Mouse (Mus musculus) Patski (cell line): Measurements from ENCODE around the gene Fut4. TPM values are rescaled to one million over a fixed set of nuclear protein-coding genes. Genes with fewer than 3 reads are reported as not detected.
A peak's percentile ranks its signal among the peaks of the same experiment; 100 is the strongest.
"Not testable (repeated sequence)": the region's sequence is repeated elsewhere in the genome, so short reads cannot be mapped to it uniquely, and the experiment has no call there.

Experiments used
- ATAC-seq: fragments of 100-300 bp; one replicate; pipeline ENCODE4 v1.8.0; 2021
- CTCF ChIA-PET: fragments of 350-600 bp; sonication (Branson Sonifier 250); formaldehyde crosslinking; loops from one replicate; lab custom pipeline; 2022; ENCODE audit warnings: inconsistent platforms; lab: Charles Lee
- POLR2A ChIA-PET: fragments of 350-600 bp; sonication (Branson Sonifier 250); formaldehyde crosslinking; loops from one replicate; lab custom pipeline; 2022; ENCODE audit warnings: antibody characterized with exemption, inconsistent platforms; lab: Charles Lee
- DNase-seq: peaks from one replicate; pipeline ENCODE4 v3.0.0-alpha.2; 2011; ENCODE audit warnings: low read depth, low spot score
- H3K27me3 ChIP-seq: fragments of 371-371 bp; one replicate; pipeline ENCODE4 v1.5.1; 2021
- CTCF ChIP-seq: fragments of 100-300 bp; IDR thresholded peaks from one replicate; pipeline ENCODE4 v1.5.1; 2021
- in situ Hi-C: fragments of 300-500 bp; cut with MboI; formaldehyde crosslinking; loops from 3 replicates; pipeline ENCODE4 v1.11.1; 2018; ENCODE audit warnings: low pct_unique_long_range_greater_than_20kb, mixed read lengths
- polyA plus RNA-seq: library from polyadenylated mRNA; unstranded; gene quantifications from one replicate; pipeline ENCODE4 v1.2.3, GENCODE M21; 2021

Gene Fut4
- polyA plus RNA-seq, 1 experiment from 2014 or later = 0.03 TPM

GRCm38 (mm10) chr9:14726005-14726404, 26.2 kb downstream of the Fut4 start:
- H3K27me3 ChIP-seq = no peaks in the 10 kb centered on the region
- TF ChIP-seq CTCF = no peak
- ChIA-PET POLR2A (no interaction called here), CTCF (interaction anchor here (1.7 kb wide), 1 partner anchor 39 kb away, joined by 4 read pairs; no protein-coding TSS in a partner anchor)
- ATAC-seq (peak; percentile 96), DNase-seq (peak; percentile 25)
- in situ Hi-C loops = no loop called here

DNA sequence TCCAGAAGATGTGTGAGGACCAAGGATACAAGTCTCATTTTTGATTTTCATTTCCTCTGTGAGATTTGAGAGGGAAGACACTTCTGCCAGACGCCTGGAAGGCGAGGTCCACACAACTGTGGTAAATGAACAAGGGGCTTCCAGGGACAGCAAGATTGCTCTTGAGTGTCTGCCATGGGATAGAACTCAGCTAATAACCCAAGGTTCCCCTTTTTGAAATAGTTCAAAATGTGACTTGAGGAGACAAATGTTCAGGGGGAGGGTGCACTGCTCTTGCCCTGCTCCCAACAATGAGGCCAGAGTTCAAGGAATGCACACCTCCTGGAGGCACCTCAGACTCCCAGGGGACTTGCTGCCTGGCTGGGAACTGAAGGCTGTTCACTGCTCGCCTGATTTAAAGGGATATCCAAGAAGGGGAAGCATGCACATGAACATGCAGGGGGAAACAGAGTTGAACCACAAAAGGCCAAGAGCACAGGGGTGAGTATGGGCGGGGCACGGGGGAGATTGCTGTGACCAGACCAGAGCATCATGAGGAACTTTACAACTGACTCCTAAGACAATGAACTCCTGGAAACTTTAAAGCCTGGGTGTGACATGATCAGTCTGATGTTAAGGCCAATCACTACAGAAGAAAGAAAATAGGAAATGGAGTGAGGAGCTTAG, 27.3 kb downstream of the Fut4 start:
- in situ Hi-C loops = no loop called here
- no peak for TF ChIP-seq CTCF
- ATAC-seq (no peak), DNase-seq (no peak)
- ChIA-PET POLR2A (no interaction called here), CTCF (interaction anchor here (1.4 to 1.7 kb wide), 2 partner anchors 14 to 40 kb away, joined by 4 read pairs; no protein-coding TSS in a partner anchor)
- no peaks in the 10 kb centered on the region for H3K27me3 ChIP-seq

DNA sequence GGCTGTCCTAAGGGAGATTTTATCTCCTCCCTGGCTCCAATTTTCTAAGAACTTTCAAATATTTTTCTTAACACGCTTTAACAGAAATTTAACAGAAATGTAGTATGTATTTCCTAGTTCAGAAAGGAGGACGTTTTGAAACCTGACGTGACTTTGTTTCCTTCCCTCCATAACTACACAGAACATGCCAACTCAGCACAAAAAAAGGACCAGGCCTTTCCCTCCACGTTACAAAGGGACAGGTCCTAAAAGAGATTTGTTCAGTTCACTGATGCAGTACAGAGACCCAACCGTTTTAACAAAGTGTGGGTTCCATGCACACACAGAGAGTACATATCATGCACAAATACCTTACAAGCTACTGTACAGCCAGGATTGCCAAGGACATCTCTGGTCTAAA, 30.6 kb downstream of the Fut4 start:
- no peak for DNase-seq
- CTCF ChIA-PET = no interaction called here
- POLR2A ChIA-PET = no interaction called here
- in situ Hi-C loops = no loop called here
- H3K27me3 ChIP-seq = peaks cover 3% of the 10 kb centered on the region
- no peak for ATAC-seq
- no peak for TF ChIP-seq CTCF

DNA sequence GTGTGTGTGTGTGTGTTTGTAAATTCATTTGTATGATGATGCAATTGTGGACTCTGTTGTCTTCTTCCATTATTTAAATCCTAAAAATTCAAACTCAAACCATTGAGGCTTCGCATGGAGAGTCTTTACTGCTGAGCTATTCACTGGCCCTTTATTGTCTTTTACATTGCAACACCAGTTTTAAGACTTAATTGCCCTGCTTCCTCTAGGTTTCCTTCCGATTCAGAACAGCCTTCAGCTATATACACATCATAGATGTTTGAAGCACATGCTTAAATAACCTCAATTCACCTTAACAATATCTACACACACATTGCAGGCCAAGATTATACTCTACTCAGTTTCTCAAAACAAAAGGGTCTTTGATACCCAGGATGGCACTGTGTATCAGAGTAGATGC, 31.8 kb downstream of the Fut4 start:
- in situ Hi-C loops = no loop called here
- no peak for DNase-seq
- CTCF ChIA-PET = no interaction called here
- no peak for ATAC-seq
- TF ChIP-seq CTCF = no peak
- H3K27me3 ChIP-seq = peaks cover 3% of the 10 kb centered on the region
- POLR2A ChIA-PET = interaction anchor here (0.6 kb wide), 1 partner anchor 266 kb away, joined by 3 read pairs; no protein-coding TSS in a partner anchor

- ChIA-PET POLR2A (no interaction called here), CTCF (interaction anchor here (1.0 to 2.2 kb wide), 2 partner anchors 18 to 20 kb away, joined by 3 to 5 read pairs; no protein-coding TSS in a partner anchor)
- in situ Hi-C loops = no loop called here
- ATAC-seq (no peak), DNase-seq (no peak)
- TF ChIP-seq CTCF = no peak
- H3K27me3 ChIP-seq = peaks cover 3% of the 10 kb centered on the region
These were observed 33.9 kb downstream of the Fut4 start for GRCm38 (mm10) chr9:14718332-14718691.

DNA sequence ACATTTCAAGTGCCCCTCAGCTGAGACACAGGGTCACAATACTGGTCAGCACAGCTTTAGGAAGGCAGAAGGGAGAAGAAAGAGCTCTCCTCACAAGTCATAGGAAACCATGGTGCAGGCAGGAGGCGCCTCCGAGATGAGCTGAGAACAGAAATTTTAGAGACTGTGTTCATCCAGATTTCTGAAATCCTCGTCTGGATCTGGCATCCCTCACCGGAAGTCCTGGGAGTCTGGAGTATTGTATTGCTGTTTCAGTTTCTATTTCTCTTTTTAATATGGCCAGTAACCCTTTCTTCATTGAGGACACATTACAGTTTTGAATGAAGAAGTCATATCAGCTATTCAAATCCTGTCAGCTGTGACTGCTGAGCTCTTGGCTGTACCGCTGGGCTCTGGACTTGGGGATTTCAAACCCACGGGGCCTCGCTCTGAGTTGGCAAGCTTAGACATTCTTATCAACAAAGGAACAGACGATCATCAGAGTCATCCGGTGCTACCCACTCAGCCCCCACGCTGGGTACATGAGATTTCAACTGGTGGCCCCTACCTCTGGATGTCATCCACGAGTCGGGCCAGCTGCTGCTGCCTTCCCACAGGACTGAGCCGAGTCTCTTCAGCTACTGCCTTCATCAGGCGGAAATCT, 34.4 kb downstream of the Fut4 start:
- no peak for TF ChIP-seq CTCF
- ChIA-PET POLR2A (no interaction called here), CTCF (interaction anchor here (1.0 to 2.2 kb wide), 2 partner anchors 18 to 19 kb away, joined by 3 to 5 read pairs; no protein-coding TSS in a partner anchor)
- in situ Hi-C loops = no loop called here
- ATAC-seq (no peak), DNase-seq (no peak)
- H3K27me3 ChIP-seq = peaks cover 3% of the 10 kb centered on the region

- in situ Hi-C loops = no loop called here
- POLR2A ChIA-PET = no interaction called here
- DNase-seq = no peak
- ATAC-seq = no peak
- CTCF ChIA-PET = no interaction called here
- H3K27me3 ChIP-seq = peaks cover 3% of the 10 kb centered on the region
- no peak for TF ChIP-seq CTCF
These were observed 36.9 kb downstream of the Fut4 start for GRCm38 (mm10) chr9:14715258-14715657.

GRCm38 (mm10) chr9:14710910-14711309, 41.3 kb downstream of the Fut4 start:
- POLR2A ChIA-PET = no interaction called here
- ATAC-seq (no peak), DNase-seq (no peak)
- TF ChIP-seq CTCF = no peak
- in situ Hi-C loops = no loop called here
- H3K27me3 ChIP-seq = peaks cover 3% of the 10 kb centered on the region
- CTCF ChIA-PET = interaction anchor here (1.0 to 1.6 kb wide), 2 partner anchors 11 to 13 kb away, joined by 4 read pairs; no protein-coding TSS in a partner anchor

DNA sequence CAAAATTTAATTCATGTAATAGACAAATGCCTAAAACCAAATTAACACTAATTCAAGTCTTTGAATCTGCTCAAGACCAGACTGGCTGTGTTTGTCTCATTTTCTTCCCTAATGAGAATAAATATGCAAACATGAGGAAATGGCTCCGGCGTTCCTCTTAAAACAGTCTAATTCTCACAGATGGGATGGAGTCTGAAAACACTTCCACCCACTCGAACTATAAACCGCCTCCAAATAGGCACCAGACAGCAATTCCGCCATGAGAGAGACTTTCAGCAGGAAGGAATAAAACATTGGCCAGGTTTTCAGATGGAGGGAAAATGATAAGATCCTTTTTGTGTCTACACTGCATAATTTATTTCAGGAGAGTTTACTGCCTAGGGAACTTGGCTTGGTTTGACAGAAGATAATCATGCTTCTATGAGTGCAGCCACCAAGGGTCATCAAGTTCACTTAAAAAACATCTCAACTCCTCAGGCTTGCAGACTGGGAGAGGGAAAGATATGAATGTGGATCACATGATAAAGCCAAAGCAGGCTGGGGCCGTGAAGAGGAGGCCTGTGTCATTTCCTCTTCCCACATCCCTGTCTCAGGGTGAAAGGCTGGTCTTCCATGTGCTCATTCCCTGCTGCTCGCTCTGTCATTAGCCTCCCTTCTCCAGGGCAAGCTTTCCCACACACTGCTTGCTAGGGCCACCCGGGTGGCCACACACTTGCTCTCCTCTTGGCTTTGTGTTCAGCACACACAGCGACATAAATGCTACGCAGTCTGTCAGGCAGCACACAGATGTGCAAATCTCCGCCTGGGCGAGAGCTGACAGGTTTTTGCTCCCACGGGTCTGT, 46.7 kb downstream of the Fut4 start:
- ChIA-PET CTCF (no interaction called here), POLR2A (no interaction called here)
- DNase-seq (no peak), ATAC-seq (no peak)
- H3K27me3 ChIP-seq = peaks cover 3% of the 10 kb centered on the region
- in situ Hi-C loops = loop anchor here (10.0 kb wide), 1 partner anchor 821 kb away; no protein-coding TSS in a partner anchor
- TF ChIP-seq CTCF = no peak

DNA sequence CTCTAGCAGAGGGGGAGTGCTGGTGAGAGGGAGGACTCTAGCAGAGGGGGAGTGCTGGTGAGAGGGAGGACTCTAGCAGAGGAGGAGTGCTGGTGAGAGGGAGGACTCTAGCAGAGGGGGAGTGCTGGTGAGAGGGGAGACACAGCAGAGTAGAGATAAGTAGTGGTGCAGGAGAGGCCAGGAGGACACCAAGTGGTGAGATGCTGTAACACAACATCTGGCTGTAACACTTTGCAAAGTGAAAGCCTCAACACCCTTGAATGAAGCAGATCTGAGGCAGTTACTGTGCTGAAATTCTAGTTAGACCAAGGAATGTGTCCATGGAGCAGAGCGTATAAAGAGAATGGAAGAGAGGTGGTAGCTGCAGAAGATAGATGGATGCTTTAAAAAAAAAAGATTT, 51.4 kb downstream of the Fut4 start:
- H3K27me3 ChIP-seq, ATAC-seq, POLR2A ChIA-PET, DNase-seq: not testable (repeated sequence)
- CTCF ChIA-PET = interaction anchor here (1.0 kb wide), 1 partner anchor 180 kb away, joined by 4 read pairs; no protein-coding TSS in a partner anchor
- in situ Hi-C loops = loop anchor here (5.0 to 10.0 kb wide), 2 partner anchors 62 to 816 kb away; no protein-coding TSS in a partner anchor
